9 mouse cellular contexts compared by ENCODE assay signal in the genomic region with DNA sequence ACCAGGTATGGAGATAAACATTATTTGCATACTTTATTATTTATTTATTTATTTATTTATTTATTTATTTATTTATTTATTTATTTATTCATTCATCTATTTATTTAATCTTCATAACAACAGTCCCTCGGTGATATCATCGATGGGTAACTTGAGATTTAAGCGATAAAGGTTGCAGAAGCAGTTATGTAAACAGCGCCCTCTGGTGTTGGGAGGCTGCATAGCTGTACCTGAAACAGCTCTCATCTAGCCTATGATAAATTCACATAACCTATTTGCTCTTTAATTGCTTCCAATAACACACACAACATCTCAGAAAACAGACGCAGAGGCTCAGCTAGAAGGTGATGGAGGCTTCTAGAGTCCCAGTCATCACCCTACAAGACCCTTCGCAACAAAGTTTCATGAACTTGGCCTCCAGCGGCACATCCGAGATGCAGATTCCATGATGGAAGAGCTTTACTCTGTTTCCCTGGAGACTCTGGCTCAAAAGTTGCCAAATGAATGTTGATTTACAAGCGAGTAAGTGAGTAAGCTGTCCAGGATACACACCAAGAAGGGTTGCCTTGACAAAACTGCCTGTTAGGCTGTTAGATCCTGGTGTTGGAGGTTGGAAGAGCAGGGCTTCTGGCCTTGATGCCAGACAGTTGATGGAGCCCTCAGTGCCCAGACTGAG.
A peak's percentile ranks its signal among the peaks of the same experiment; 100 is the strongest.
DNase-seq lines count a peak whose midpoint lies in the region; ATAC-seq lines count a peak whose summit lies in the region.
"Had no signal": no experiment of that assay in that cellular context is flagged by ENCODE, and none has a peak within 500 bp of the region (broad histone marks: within the 10 kb centered on the region; RNA-seq: fewer than 3 reads in every experiment).

No protein-coding gene starts in this region.

- H3K27ac ChIP-seq in intestine, embryonic 14.5 days (ENCODE audit: low read depth), result no peak overlapping the region
- no peak overlapping the region for H3K27ac ChIP-seq in intestine, embryonic 15.5 days

- no peaks in the 10 kb centered on the region for H3K9me3 ChIP-seq in intestine, embryonic 14.5 days (ENCODE audit: control insufficient read depth, low read length)
- no peaks in the 10 kb centered on the region for H3K9me3 ChIP-seq in intestine, embryonic 15.5 days

- H3K4me1 ChIP-seq in intestine, embryonic 14.5 days (replicated peaks; ENCODE audit: control insufficient read depth, insufficient read depth, low read length), result 0 out of 2 replicates have a peak, but pooled peaks cover 4% of the 10 kb centered on the region
- peaks cover 4% of the 10 kb centered on the region; the same call in 1 of the 2 replicates for H3K4me1 ChIP-seq in intestine, embryonic 15.5 days (replicated peaks)

- H3K36me3 ChIP-seq in intestine, embryonic 14.5 days (ENCODE audit: control insufficient read depth, insufficient read depth, low read length), result no peaks in the 10 kb centered on the region
- no peaks in the 10 kb centered on the region for H3K36me3 ChIP-seq in intestine, embryonic 15.5 days

- H3K4me3 ChIP-seq in intestine, embryonic 14.5 days (ENCODE audit: low read depth, low read length), result no peak overlapping the region
- H3K4me3 ChIP-seq in intestine, embryonic 15.5 days (replicated peaks), result no peak overlapping the region

- no peak overlapping the region for H3K9ac ChIP-seq in intestine, embryonic 14.5 days (ENCODE audit: low read length)
- no peak overlapping the region for H3K9ac ChIP-seq in intestine, embryonic 15.5 days

- intact Hi-C loops in left cerebral cortex, postnatal 36 days (cut with DNase I), result no loop called here

- 82% methylated on average over 9 of the region's 9 CpGs for WGBS in intestine, embryonic 14.5 days
- 82% methylated on average over 9 of the region's 9 CpGs for WGBS in intestine, embryonic 15.5 days

- DNase-seq in intestine, embryonic 14.5 days (ENCODE audit: low spot score), result peak; percentile 58
- peak; percentile 44 for DNase-seq in CD4-positive helper T cell, adult 2 months (ENCODE audit: low read depth, low spot score)
- peak; percentile 60 for DNase-seq in R1 (ENCODE audit: low read depth, low spot score)
- peak; percentile 35 for DNase-seq in lung, postnatal 14 days
- no peak for DNase-seq in layer of hippocampus, adult 8-10 months (ENCODE audit: low spot score in 2 of 2)
- DNase-seq in left cerebral cortex, adult 11 months (ENCODE audit: low spot score), result no peak
- no peak for DNase-seq in left cerebral cortex, postnatal 36 days (ENCODE audit: low spot score in 2 of 2)
- DNase-seq: cerebellum, adult 11-12 months had no signal

- H3K27me3 ChIP-seq in intestine, embryonic 14.5 days (replicated peaks; ENCODE audit: control insufficient read depth, insufficient read depth, low read length), result no peaks in the 10 kb centered on the region
- no peaks in the 10 kb centered on the region for H3K27me3 ChIP-seq in intestine, embryonic 15.5 days (replicated peaks)

- no peak overlapping the region for H3K4me2 ChIP-seq in intestine, embryonic 14.5 days (ENCODE audit: low read length)
- no peak overlapping the region for H3K4me2 ChIP-seq in intestine, embryonic 15.5 days (replicated peaks)

- ATAC-seq in intestine, embryonic 14.5 days (replicated peaks; ENCODE audit: low FRiP score, low TSS enrichment, low read depth), result no peak
- no peak for ATAC-seq in intestine, embryonic 15.5 days

Comparison
In these comparisons a context has a peak if more than half of its experiments do, and no peak if none do; other contexts are left out.
1. DNase-seq: peak in intestine, embryonic 14.5 days (single experiment), CD4-positive helper T cell, adult 2 months (single experiment), R1 (single experiment) and lung, postnatal 14 days (single experiment); none in layer of hippocampus, adult 8-10 months (0 of 2), left cerebral cortex, adult 11 months (single experiment) and left cerebral cortex, postnatal 36 days (0 of 2).